Mouse (Mus musculus) B cell, adult 67 days (primary cell): Measurements from ENCODE around the gene Fmnl1. TPM values are rescaled to one million over a fixed set of nuclear protein-coding genes. Genes with fewer than 3 reads are reported as not detected.

Source experiments
- total RNA-seq, 2 experiments: library from RNA; stranded (reverse); gene quantifications; 4 replicates each; pipeline ENCODE4 v1.2.4; 2023

Fmnl1 gene
- 100 to 1,000 TPM; 422 to 442 TPM for total RNA-seq

DNA sequence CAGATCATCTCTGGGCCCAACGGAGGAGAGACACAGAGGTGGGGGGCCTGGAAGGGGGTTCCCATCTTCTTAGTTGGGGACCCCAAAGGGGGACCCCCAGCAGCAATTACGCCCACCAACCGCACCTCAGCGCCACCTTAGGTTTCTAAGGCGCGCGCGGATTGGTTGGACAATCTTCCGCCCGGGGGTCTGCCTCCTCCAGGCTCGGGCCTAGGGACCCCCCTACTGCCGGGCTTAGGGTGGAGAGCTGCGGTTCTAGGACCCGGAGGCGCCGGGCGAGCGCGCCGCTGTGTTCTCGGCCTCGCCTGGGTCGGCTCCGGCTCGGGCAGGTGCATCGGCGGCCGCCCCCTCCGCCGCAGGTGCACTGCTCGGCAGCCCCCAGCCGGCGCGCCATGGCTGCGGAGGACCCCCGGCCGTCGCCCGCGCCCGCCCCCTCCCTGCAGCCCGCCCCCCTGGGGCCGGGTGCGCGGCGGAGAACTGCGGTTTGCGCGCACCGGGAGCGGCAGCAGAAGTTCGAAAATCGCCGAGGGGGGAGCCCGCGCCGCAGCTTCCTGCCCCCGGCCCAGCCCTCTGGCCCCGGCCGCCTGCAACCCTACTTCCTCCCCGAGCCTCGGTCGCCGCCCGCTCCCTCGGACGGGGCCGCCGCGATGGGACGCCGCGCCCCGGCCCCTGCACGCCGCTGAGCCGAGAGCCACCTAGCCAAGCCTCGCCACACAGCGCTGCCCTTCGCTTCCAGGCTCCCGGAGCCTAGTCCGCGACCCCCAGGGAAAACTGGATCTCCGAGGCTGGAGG is at the start of gene Fmnl1:
Gene Fmnl1 (plus strand): TSS at position 614 of the 792 bp plus-strand sequence.

DNA sequence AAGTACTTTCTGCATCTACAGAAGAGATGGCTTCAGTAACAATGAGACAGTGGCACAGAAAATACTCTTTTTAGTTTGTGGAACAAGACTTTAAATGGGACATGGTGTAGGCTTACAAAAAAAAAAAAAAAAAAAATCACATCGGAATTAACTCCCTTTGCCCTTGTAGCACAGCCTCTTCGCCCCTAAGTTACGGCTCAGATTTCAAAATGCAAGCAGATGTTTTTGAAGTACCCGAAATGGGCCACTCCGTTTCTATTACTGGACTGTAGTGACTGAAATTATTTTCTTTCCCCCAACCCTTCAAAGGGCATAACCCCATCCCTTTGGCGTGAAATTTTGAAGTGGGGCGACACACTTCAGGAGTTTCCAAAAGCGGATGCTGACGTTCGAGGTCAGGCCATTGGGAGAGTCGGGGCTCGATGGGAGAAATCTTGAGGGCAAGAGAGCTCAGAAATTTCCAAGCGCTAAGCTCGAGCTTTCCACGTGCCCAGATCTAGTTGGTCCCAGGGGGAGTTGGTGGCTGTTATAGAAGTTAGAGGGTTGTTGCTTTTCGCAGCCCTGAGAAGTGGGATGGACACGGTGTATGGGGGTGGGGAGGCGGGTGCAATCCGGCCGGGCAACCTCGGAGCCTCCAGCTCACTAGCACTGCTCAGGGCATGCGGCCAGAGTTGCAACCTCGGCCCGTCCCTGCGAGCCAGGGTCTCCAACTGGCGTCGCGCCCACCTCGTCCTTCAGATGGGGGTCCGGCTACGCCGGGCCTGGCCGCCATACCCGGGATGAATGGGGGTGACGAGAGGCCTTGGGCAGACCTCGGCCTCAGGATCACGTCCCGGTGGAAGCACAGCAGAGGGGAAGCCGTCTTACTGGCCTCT is 39.0 kb upstream of the Fmnl1 start, which contains the start of gene Hexim2:
Gene Hexim2 (plus strand): TSS at position 729 of the 875 bp plus-strand sequence.

DNA sequence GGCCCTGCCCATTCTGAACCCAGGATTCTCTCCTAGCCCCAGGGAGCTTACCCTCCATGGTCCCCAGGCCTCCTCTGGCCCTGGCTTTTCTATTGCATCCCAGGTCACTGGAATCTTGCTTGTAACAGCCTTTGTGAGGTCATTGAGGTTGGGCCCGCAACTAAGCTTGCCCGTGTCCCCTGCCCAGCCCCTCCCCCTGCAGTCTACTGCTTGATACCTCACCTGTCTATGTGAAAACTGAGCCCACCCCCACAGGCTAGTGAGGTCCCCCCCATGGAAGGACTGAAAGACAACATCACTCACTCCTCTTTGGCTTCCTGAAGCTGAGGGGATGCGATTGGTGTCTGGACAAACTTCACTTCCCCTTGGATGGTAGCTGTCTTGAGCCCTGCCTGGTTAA is 37.6 kb downstream of the Fmnl1 start, which contains the start of gene 1700023F06Rik:
Gene 1700023F06Rik (minus strand): TSS at position 101 of the 400 bp plus-strand sequence.

DNA sequence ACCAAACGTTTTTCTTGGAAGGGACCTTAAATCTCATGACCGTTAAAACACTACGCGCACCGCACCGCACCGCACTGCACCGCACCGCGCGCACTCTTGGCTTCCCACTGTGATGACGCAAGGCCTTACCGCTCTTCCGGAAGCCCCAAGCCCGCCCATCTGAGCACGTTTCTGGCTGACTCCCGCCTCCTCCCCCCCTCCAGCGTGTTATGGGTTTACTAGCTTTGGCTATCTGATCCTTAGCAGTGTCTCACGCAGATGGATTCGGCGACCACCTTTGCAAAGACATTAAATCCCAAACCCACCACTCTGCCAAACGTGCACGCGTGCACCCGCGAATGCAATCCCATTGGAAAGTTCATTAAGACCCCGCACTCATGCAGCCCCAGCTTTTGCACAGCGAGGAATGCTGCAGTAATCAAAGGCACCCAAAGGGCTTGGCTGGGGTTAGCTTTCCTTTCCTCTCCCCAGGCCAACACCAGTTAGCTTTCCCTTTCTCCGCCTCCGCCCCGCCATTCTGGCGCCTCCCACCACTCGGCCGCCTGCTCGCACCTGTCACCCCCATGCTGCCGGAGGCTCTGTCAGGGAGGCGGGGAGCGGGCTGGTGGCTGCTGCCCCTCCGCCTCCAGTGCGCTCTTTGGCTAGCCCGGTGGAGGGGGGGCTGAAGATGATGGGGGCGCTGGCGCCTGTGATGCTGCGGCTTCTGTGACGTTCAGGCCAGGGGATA is 47.0 kb downstream of the Fmnl1 start, which contains the start of gene Spata32:
Gene Spata32 (minus strand): TSS at position 643 of the 727 bp plus-strand sequence.

Other genes starting within 250 kb of the Fmnl1 start
- gene Kif18b, start 246.0 kb upstream of the Fmnl1 start, total RNA-seq: under 1 TPM; 0.21 to 0.84 TPM
- gene C1ql1, start 224.4 kb upstream of the Fmnl1 start, total RNA-seq: not detected
- 10 to 100 TPM; 55.5 to 61.3 TPM for gene Nmt1, start 142.9 kb upstream of the Fmnl1 start, total RNA-seq
- 10 to 100 TPM; 15.0 to 20.2 TPM for gene Dcakd, start 142.8 kb upstream of the Fmnl1 start, total RNA-seq
- gene Plcd3, start 69.4 kb upstream of the Fmnl1 start, total RNA-seq: 1 to 10 TPM in 1 of 2 experiments, under 1 TPM in 1; 0.99 to 2.3 TPM
- gene Acbd4, start 69.4 kb upstream of the Fmnl1 start, total RNA-seq: 10 to 100 TPM; 43.2 to 61.9 TPM
- gene Hexim1, start 54.9 kb upstream of the Fmnl1 start, total RNA-seq: 10 to 100 TPM; 41.6 to 56.4 TPM
- 1 to 10 TPM; 4.3 to 4.9 TPM for gene Hexim2, start 38.7 kb upstream of the Fmnl1 start, total RNA-seq
- not detected for gene 1700023F06Rik, start 37.5 kb downstream of the Fmnl1 start, total RNA-seq
- gene Spata32, start 47.3 kb downstream of the Fmnl1 start, total RNA-seq: not detected
- gene Map3k14, start 96.4 kb downstream of the Fmnl1 start, total RNA-seq: 10 to 100 TPM; 74.6 to 84.4 TPM
- gene Arhgap27, start 192.6 kb downstream of the Fmnl1 start, total RNA-seq: 100 to 1,000 TPM; 102 to 112 TPM
- gene Plekhm1, start 241.6 kb downstream of the Fmnl1 start, total RNA-seq: 10 to 100 TPM; 81.9 to 83.4 TPM